Mouse (Mus musculus) v-Abl transformed pro-B cells (cell line): ENCODE data around the gene Stx1a.
"Not testable (repeated sequence)": the region's sequence is repeated elsewhere in the genome, so short reads cannot be mapped to it uniquely, and the experiment has no call there.

Source experiments
- in situ Hi-C, 2 experiments: fragments of 400-800 bp; cut with MboI; formaldehyde crosslinking; loops; one replicate each; pipeline ENCODE4 v1.15.1; 2025; ENCODE audit not compliant: unreplicated experiment in 2 of 2

Gene Stx1a

DNA sequence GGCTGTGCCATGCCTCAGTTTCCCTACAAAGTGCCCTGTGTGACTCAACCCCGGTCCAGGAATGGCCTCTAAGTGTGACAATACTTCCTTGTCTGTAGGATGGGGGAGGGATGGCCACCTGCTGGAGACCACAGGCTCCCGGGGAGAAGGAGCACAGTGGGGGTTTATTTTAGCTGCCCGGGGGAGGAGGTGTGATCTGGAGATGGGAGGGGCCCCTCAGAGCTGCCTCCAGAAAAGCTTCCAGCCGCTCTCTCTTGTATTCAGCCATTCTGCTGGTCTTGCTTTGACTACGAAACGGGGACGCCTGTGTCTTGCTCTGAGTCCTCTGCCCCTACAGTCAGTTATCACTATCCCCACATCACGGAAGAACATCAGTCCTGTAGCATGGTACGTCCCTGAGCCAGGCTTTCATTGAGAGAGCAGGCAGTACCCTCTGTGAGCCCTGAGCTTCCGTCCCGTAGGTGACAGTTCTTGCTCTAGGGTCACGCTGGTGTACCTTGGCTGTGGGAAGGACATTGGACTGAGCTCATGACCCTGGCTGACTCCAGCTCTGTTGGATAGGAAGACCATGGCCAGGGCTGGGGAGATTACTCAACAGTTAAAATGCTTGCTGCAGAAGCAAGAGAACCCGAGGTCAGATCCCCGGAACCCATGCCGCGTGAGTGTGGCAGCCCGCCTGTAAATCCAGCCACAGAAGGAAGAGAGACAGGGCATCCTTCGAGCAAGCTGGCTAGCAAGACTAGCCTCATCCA is 12.5 kb downstream of the Stx1a start:
- in situ Hi-C loops = no loop called here

DNA sequence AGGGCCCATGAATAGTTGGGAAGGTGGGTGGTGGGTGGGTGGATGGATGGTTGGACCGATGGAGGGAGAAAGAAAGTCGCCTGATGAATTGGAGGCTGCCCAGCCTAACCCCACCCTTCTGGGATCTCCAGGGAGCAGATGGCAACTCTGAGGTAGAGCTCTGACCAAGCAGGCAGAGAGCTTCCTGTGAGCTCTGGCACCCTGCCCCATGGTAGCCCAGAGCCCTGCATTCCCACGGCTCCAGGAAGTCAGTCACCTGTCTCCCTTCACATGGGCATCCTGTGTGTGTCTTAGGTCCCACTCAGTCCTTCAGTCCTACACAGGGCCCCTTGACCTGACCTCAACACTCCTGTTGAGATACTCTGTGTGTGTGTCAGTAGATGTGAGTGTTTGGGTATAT is 14.7 kb downstream of the Stx1a start:
- in situ Hi-C loops = no loop called here

DNA sequence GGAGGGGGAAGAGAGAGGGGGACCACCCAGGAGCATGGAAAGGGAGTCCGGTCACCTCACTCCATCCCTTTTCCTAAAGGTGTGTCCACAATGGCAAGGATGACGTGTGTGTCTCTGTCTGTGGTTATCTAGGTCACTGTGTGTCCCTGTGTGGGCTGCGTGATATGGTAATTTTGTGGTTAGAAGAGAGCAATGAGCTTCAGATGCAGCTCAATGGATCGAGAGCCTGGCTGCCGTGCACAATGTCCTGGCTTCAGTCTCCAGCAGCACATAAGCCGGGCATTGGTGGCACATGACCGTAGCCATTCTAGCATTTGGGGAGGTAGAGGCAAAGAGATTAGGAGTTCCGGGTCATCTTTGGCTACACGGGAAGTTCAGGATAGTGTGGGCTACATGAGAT is 16.3 kb downstream of the Stx1a start:
- in situ Hi-C loops = no loop called here

DNA sequence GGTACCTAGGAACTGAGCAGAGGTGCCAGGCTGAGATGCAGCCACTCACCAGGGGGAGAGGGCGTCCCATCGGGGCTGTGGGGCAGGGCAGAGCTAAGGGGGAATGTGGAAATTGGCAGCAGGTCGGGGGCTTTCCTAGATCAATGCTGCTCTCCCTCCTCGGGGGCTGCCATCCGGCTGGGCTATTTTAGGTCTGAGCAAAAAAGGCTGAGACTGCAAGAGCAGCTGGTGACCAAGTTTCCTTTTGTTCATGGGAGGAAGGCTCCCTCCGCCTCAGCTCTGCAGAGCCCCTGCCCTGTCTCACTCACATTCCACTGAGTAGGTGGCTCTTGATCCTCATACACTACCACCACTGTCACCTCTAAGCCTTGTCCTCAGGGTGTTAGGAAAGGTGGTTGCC is 16.8 kb downstream of the Stx1a start:
- in situ Hi-C loops = no loop called here

DNA sequence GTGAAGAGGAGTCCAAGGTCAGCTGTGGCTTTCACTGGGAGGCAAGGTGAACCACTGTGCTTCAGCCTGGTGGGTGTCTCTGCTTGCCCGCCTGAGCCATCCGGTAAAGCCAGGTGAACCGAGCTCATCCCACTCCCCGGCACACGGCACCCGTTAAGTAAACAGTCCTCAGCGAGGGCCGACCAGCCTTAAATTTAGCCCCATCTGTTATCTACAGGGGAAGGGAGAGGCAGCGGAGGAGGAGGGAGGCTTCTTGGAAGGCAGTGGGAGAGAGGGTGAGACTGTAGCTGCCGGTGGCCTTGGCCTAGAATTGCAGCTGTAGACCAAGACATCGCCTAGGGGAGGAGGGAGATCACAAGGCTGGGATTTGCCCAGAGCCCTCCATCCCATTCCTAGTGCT is 17.5 kb downstream of the Stx1a start:
- in situ Hi-C loops = no loop called here

DNA sequence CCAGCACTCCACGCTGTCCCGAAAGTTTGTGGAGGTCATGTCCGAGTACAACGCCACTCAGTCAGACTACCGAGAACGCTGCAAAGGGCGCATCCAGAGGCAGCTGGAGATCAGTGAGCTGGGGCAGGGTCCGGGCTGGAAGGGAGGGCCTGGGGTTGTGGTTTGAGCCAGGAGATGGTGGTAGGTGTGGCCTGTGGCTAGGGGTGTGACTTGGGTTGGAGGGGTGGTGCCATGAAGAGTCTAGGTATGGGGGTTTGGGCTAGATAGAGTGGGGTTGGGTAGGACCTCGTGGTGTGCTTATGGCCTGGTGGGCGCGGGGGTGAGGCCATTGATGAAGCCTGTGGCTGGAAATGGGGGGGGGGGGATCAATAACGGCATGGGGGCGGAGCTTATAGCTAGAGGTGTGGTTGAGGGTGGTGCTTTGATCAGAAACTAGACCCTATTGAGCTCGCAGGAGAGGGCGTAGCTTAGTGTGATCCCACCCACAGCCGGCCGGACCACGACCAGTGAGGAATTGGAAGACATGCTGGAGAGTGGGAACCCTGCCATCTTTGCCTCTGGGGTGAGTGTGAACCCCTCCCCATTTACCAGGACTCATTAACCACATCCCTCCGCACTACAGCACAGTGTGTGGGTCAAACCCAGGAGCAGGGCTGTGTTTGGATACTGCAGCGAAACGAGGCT is 19.0 kb downstream of the Stx1a start:
- in situ Hi-C loops = no loop called here

DNA sequence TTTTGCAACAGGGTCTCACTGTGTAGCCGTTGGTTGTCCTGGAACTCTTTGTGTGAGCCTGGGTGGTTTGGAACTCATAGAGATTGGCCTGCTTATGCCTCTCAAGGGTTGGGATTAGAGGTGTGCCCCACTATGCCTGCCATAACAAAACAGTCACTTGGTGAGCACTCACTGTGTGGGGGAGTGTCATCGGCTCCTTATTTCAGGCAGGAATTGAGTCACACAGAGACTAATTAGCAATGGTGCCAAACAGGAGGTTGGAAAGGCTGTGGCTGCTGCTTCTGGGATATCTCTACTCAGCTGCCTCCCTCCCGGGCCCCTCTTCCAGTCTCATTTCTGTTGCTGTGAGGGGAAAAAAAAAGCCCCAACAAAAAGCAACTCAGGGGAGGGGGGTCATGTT is 21.3 kb downstream of the Stx1a start:
- in situ Hi-C loops = no loop called here

DNA sequence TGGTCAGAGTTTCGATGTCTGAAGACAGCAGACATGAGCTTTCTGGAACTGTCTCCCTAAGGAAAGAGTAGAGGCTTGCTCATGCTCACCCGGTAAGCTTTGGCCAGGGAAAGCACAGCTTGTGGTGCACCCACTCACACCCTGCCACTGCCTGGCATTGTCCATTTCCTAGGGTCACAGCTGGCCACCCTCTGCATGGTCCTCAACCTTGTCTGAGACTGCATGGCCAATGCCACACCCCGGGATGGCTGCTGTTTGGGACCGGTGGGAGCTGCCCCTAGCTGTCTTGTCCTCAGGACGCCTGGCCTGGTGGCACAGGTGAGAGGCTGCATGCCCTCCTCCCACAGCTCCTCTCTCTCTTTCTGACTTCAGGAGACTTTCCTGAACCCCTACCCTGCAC is 25.3 kb downstream of the Stx1a start:
- in situ Hi-C loops = no loop called here

DNA sequence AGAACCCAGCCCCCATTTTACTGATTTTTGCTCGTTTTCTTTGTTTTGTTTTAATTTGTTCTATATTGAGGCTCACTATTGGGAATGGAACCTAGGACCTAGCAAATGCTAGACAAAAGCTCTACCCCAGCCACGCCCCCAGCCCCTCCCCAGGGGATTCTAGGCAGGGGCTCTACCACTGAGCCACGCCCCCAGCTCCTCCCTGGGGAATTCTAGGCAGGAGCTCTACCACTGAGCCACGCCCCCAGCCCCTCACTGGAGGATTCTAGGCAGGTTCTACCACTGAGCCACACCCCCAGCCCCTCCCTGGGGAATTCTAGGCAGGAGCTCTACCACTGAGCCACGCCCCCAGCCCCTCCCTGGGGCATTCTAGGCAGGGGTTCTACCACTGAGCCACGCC is 26.0 kb downstream of the Stx1a start:
- in situ Hi-C loops = not testable (repeated sequence)

DNA sequence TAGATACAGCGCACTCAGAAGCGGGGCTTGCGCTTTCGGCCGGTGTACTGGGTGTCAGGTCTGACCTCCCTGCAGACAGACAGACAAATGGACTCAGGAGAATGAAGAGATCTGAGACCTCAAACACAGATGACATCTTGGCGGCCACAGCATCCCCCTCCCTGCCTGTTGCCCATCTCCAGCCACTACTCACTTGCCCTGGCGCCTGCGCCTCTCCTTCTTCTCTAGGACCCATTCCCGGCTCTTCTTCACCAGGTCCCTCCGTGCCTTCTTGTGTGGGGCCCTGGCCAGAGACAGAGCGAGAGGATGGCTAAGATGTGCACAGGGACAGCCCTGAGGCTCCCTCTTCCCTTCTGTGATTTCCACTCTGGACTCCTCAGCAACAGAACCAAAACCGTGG is 30.1 kb downstream of the Stx1a start:
- in situ Hi-C loops = no loop called here

DNA sequence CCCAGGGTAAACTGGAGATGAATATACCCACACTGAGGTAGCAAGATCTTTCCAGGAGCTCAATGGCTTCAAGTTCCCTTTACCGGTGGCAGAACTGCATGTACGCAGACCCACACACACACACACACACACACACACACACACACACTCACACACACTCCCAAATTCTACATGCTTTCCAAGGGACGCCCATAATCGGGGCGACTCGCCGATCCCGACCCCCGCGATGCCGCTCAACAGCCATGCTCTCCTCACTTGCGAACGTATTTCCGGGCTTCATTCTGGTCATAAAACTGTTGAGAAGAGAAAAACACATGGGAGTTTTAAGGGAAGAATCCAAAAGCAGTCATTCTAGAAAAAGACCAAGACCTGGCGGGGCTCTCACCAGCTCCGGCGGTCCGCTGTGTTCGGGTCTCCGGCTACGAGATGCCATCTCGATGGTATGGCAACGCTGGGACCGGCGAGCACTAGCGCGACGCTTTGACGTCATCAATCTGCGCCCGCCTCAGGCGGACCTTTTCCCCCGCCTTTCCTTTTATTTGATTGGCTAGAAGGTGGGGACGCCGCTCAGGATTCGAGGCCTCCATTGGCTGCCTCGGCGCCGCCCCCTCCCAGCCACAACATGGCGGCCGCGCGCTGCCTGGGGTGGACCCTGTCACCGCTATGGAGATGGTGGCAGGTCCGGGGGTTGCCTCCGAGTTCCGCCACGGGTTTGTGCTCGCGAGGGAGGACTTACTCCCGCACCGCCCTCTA is 40.5 kb downstream of the Stx1a start, which contains the start of gene Dnajc30:
Gene Dnajc30, plus strand, starts transcription at position 574 of the 753 bp plus-strand sequence.
- in situ Hi-C loops = no loop called here

DNA sequence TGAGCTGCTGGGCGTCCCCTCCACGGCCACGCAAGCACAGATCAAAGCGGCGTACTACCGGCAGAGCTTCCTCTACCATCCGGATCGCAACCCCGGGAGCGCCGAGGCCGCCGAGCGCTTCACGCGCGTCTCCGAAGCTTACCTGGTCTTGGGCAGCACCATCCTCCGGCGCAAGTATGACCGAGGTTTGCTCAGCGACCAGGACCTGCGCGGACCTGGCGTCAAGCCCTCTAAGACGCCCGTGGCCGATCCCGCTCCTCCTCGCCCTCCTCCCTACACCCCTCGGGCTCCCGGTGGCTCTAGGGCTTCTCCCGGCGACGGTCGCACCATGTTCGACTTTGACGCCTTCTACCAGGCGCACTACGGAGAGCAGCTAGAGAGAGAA is 41.1 kb downstream of the Stx1a start:
- in situ Hi-C loops = no loop called here

DNA sequence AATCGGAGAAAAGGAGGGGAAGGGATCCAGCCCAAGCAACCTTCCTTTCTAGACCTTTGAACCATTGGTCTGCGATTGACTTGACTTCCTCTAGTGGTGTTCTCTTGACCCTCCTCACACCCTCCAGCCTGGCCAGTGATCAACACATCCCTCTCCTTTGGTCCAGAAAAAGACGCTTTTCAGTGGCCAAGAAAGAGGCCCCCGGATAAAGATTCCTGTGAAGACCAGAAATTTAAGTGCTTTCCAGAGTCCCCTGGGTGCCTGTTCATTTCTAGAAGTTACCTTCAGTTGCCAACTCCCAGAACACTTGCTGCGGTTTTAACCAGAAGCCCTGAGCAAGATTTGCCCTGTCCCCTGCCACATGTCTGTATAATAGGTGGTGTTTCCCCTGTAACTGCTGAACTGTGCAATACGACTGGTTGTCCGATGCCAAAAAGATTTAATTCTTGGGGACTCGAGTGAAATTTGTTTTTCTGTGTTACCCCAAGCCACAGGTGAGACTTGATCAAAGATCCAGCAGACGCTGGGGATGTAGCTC is 41.7 kb downstream of the Stx1a start, which contains the start of gene Bud23:
Gene Bud23, minus strand, starts transcription at position 51 of the 538 bp plus-strand sequence.
- in situ Hi-C loops = not testable (repeated sequence)

DNA sequence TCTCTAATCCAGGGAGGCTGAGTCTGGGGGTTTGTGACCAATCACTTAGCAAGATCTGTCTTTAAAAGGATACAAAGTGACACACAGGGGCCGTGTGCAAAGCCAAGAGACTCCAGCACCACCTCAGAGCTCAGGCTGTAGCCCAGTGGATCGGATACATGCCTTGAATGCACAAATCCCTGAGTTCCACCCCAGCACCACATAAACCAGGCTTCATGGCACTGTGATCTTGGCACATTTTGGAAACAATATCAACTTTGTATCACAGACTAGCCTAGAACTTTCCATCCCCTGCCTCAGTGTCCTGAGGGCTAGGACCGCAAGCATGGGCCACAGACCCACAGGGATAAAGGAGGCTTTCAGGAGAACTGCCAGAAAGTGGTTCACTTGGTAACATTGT is 42.7 kb downstream of the Stx1a start:
- in situ Hi-C loops = no loop called here

DNA sequence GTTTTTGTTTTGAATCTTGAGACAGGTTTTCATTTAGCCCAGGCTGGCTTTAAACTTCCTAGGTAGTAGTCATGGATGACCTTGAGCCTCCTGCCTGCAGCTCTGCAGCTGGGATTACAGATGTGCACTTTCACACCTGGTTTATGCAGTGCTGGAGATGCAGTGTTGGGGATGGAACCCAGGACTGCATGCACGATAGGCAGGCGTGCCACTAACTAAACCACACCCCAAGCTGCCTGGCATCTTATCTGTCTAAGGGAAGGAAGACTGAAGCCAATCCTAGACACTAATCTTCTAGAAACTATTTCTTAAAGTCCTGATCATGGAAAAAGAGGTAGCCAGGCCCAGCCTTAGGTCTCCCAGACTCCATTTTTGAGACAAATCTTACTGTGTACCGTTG is 47.2 kb downstream of the Stx1a start:
- in situ Hi-C loops = no loop called here

DNA sequence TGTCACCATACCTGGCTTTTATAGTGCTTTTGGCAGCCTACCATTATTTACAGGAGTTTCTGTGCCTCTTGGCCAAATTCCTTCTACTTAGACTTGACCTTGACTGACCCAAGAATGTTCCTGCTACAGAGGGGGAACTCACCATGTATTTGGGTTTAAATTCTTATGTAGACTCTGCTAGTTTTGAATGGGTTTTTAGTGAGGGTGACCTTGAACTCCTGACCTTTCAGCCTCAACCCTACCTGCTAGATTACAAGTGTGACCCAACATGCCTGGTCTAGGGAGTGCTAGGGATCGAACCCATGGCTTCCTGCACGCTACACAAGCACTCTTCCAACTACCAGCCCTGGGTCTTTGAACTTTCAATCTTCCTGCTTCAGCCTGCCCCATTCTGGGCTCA is 48.8 kb downstream of the Stx1a start:
- in situ Hi-C loops = no loop called here

DNA sequence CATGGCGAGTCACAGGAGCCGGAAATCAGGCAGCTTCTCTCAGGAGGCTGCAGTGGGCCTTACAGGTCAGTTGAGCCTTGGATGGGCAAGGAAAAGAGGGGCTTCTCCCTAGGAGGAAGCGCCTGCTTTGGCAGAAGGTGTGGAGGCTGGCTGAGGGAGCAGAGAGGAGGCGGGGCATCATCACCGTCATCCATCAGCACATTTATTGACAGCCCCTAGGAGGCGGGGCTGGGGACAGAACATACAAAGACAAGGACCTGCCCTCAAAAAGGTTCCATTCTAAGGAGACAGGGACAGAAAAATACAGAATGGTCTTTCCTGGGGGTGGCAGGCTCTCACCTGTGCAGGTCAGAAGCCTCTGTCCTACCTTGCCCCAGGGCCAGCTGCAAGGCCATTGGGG is 49.4 kb downstream of the Stx1a start:
- in situ Hi-C loops = no loop called here

DNA sequence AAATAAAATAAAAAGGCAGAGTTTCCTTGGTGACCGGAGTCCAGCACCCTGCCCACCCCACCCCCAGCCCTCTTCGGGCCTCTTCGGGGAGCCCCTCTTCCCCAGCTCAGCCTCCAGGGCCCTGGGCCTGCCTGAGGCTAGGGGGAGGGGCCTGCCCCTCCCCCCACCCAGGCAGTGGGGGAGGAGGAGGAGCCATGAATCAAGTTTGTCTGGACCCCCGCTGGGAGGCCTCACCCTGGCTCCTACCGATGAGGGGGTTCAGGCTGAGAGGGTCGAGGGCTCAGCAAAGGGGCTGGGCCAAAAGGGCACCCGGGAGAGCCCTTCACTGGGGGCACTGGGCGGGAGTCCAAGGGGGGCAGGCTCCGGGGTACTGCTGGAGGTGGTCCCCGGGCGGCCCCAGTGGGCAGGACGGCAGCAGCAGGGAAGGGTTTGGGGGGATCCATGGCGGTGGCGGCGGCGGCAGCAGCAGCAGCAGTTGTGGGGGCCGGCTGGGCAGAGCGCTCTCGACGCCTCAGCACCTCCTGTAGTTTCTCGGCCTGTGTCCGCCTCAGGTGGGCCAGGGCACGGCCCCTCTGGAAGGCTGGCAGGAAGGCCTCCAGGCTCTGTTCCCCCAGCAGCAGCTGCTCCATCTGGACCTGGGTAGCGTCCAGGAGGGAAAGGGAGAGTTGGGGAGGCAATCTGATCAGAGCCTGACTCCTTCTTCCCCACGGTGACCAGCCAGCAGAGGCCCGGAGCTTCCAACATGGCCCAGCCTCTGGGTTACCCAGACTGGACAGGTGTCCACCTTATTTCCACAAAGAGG is 50.3 kb downstream of the Stx1a start:
- in situ Hi-C loops = no loop called here

DNA sequence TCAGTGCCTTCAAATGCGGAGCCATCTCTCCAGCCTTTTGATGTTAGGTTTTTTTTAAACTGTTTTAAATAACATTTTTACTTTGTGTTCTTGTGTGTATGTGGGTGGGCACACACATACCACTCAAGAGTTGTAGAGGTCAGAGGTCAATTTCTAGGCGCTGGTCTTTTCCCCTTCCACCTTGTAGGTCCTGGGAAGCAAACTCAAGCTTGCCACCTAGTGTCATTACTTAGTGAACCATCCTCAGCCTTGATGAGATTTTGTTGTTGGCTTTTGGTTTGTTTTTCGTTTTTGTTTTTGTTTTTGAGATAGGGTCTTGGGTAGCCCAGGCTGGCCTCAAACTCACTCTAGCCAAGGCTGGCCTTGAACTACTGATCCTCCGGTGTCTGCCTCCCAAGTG is 52.4 kb downstream of the Stx1a start:
- in situ Hi-C loops = no loop called here

DNA sequence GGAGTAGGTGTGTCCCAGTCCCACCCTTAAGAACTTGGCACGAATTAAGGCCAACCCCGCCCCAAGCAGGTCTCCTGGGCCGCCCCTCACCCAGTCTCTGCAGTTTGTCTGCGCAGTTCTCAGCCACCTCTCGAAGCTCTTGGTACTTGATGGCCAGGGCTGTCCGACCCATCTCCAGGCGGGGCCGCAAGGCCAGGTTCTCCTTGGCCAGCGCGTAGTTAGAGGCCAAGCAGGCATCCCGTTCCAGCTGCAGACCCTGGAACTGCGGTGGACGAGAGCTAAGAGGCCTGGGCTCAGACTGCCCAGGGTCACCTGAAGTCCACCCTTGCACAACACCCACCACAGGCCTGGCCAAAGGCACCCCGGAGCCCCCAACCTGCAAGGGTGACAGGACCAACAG is 53.1 kb downstream of the Stx1a start:
- in situ Hi-C loops = no loop called here
